Mouse (Mus musculus): ENCODE data around the gene Mtmr3. TPM values are rescaled to one million over a fixed set of nuclear protein-coding genes. Genes with fewer than 3 reads are reported as not detected.

Gene Mtmr3
- total and polyA plus RNA-seq, 3 experiments, result 26.4 to 81.4 (median 68.9) TPM

DNA sequence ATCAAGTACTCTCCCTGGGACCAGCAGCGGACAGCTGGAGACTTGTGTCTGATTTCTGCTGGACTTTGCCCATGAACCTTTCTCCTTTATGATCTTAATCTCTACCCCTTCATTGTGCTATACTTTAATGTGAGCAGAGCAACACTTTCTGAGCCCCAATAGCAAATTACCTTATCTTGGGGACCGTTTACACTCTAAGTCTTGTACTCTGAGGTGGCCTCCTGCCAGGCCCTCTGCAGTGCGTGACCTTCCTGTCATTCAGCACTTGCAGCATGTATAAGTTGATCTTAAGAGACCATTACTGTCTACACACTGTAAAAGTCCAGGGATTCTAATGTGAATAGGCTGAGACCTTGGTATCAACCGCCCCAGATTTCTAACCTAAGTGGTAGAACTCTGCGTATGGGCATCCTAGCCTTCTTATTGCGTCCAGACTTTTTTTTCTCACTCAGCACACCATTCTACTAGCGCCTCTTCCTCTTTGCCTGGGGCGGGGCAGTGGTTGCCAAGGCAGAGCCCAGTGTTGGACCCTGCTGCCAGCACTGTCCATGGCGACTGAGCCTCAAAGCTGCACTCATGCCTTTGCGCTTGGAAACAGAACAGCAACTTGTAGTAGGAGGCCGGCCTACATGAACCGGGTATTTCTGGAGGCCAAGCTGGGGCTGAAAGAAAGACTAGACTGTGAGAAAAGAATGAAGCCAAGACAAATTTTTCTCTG lies 142.0 kb downstream of the Mtmr3 start:
- no peak for ATAC-seq (ENCODE audit: extremely low read depth, insufficient number of reproducible peaks, low FRiP score, poor library complexity, severe bottlenecking)
- Histone ChIP-seq H3K27me3 (ENCODE audit: insufficient read depth, low read length) (peaks cover 40% of the 10 kb centered on the region), H3K4me1 (ENCODE audit: insufficient read depth, low read depth, low read length) (peaks cover 2% of the 10 kb centered on the region), H3K9me3 (replicated peaks) (no peaks in the 10 kb centered on the region), H3K4me3 (ENCODE audit: low read depth, low read length) (no peak overlapping the region), H3K36me3 (replicated peaks) (no peaks in the 10 kb centered on the region)
- no peak for DNase-seq (ENCODE audit: low spot score)
- TF ChIP-seq GATA2 (IDR thresholded peaks at IDR 0.05; ENCODE audit: borderline replicate concordance, low read depth, low read length) (no peak), POLR2AphosphoS5 (IDR thresholded peaks at IDR 0.05; ENCODE audit: insufficient replicate concordance, low read depth, low read length) (no peak), CTCF (IDR thresholded peaks at IDR 0.05; ENCODE audit: low read depth, low read length) (no peak), GATA1 (IDR thresholded peaks at IDR 0.05; ENCODE audit: borderline replicate concordance, low read length) (no peak), TAL1 (conservative IDR thresholded peaks at IDR 0.05; ENCODE audit: low read depth, low read length) (no peak)

DNA sequence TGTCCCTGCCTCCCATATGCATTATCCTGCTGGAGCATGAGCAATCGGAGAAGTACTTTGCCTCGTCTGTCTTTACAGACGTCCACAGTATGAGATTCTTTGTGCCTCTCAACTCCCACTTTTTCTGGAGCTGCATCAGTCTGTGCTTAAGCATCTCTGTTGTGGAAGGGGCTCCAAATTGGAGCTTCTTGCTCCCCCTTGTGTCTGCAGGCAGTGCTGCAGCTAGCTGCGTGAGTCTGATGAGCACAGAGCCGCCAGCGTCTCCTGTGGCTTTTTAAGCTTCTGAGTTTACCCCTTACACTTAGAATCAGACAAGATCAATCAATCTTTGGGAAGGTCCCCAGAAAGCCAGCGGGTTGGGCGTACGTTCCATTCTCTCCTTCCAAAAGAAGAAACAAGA lies 143.5 kb downstream of the Mtmr3 start:
- no peak overlapping the region for H3K4me3 ChIP-seq (ENCODE audit: low read depth, low read length)
- no peaks in the 10 kb centered on the region for H3K36me3 ChIP-seq (replicated peaks)
- DNase-seq (ENCODE audit: low spot score) (peak; percentile 55), ATAC-seq (ENCODE audit: extremely low read depth, insufficient number of reproducible peaks, low FRiP score, poor library complexity, severe bottlenecking) (no peak)
- peaks cover 40% of the 10 kb centered on the region for H3K27me3 ChIP-seq (ENCODE audit: insufficient read depth, low read length)
- no peaks in the 10 kb centered on the region for H3K9me3 ChIP-seq (replicated peaks)
- TF ChIP-seq GATA1 (IDR thresholded peaks at IDR 0.05; ENCODE audit: borderline replicate concordance, low read length) (no peak), GATA2 (IDR thresholded peaks at IDR 0.05; ENCODE audit: borderline replicate concordance, low read depth, low read length) (no peak), TAL1 (conservative IDR thresholded peaks at IDR 0.05; ENCODE audit: low read depth, low read length) (no peak), CTCF (IDR thresholded peaks at IDR 0.05; ENCODE audit: low read depth, low read length) (peak; percentile 70), POLR2AphosphoS5 (IDR thresholded peaks at IDR 0.05; ENCODE audit: insufficient replicate concordance, low read depth, low read length) (no peak)
- H3K4me1 ChIP-seq (ENCODE audit: insufficient read depth, low read depth, low read length), result peaks cover 5% of the 10 kb centered on the region

DNA sequence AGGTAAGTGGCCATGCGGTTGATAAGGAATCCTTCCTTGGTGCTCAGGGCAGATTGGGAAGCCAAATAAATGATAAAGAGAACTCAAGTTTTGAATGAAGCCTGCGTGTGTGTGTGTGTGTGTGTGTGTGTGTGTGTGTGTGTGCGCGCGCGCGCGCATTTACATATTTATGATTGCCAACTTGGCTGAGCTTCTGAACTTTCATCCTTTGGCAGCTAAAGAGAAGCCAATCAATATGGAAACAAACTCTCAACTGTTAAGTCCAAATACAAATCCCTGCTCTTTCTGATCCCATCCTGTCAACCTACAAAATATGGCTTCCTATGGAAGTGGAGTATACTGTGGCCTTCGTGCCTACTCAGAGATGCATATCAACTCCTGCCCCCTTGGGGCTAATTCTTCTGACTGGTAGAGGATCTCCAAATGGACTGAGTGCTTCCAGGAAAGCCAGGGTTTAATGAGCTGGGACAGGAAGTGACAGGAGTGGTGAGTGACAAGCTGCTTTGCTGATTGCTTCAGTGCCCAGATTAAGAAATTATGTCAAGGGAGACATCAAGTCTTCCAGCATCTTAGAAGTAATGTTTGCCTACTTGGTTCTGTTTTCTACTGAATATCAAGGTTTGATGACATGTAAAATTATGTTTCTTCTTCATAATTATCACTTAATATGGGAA lies 148.3 kb downstream of the Mtmr3 start:
- no peak for DNase-seq (ENCODE audit: low spot score)

DNA sequence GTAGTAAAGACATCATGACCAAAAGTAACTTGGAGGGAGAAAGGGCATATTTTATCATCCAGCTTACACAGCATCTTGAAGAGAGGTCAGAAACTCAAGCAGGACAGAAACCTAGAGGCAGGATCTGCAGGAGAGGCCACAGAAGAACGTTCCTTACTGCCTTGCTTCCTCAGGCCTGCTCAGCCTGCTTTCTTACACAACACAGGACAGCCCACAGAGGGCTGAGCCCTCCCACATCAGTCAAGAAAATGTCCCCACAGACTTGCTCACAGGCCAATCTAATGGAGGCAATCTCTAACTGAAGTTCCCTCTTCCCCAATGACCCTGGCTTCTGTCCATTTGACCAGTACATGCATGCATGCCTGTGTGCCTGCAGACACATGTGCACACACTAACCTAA lies 152.4 kb downstream of the Mtmr3 start:
- TF ChIP-seq TAL1 (conservative IDR thresholded peaks at IDR 0.05; ENCODE audit: low read depth, low read length) (no peak), GATA2 (IDR thresholded peaks at IDR 0.05; ENCODE audit: borderline replicate concordance, low read depth, low read length) (no peak), POLR2AphosphoS5 (IDR thresholded peaks at IDR 0.05; ENCODE audit: insufficient replicate concordance, low read depth, low read length) (no peak), GATA1 (IDR thresholded peaks at IDR 0.05; ENCODE audit: borderline replicate concordance, low read length) (no peak), CTCF (IDR thresholded peaks at IDR 0.05; ENCODE audit: low read depth, low read length) (no peak)
- peaks cover 16% of the 10 kb centered on the region for H3K27me3 ChIP-seq (ENCODE audit: insufficient read depth, low read length)
- DNase-seq (ENCODE audit: low spot score) (no peak), ATAC-seq (ENCODE audit: extremely low read depth, insufficient number of reproducible peaks, low FRiP score, poor library complexity, severe bottlenecking) (no peak)
- peaks cover 3% of the 10 kb centered on the region for H3K36me3 ChIP-seq (replicated peaks)
- H3K9me3 ChIP-seq (replicated peaks), result no peaks in the 10 kb centered on the region
- H3K4me3 ChIP-seq (ENCODE audit: low read depth, low read length), result no peak overlapping the region
- H3K4me1 ChIP-seq (ENCODE audit: insufficient read depth, low read depth, low read length), result peaks cover 18% of the 10 kb centered on the region

More for the DNA sequence above, 148.3 kb downstream of the Mtmr3 start:
- no peaks in the 10 kb centered on the region for H3K9me3 ChIP-seq (replicated peaks)
- no peak for ATAC-seq (ENCODE audit: extremely low read depth, insufficient number of reproducible peaks, low FRiP score, poor library complexity, severe bottlenecking)
- H3K27me3 ChIP-seq (ENCODE audit: insufficient read depth, low read length), result peaks cover 32% of the 10 kb centered on the region
- TF ChIP-seq CTCF (IDR thresholded peaks at IDR 0.05; ENCODE audit: low read depth, low read length) (no peak), TAL1 (conservative IDR thresholded peaks at IDR 0.05; ENCODE audit: low read depth, low read length) (no peak), POLR2AphosphoS5 (IDR thresholded peaks at IDR 0.05; ENCODE audit: insufficient replicate concordance, low read depth, low read length) (no peak), GATA2 (IDR thresholded peaks at IDR 0.05; ENCODE audit: borderline replicate concordance, low read depth, low read length) (no peak), GATA1 (IDR thresholded peaks at IDR 0.05; ENCODE audit: borderline replicate concordance, low read length) (no peak)
- H3K4me1 ChIP-seq (ENCODE audit: insufficient read depth, low read depth, low read length), result peaks cover 9% of the 10 kb centered on the region; the same call in 1 of the 2 replicates
- H3K36me3 ChIP-seq (replicated peaks), result no peaks in the 10 kb centered on the region
- H3K4me3 ChIP-seq (ENCODE audit: low read depth, low read length), result no peak overlapping the region

DNA sequence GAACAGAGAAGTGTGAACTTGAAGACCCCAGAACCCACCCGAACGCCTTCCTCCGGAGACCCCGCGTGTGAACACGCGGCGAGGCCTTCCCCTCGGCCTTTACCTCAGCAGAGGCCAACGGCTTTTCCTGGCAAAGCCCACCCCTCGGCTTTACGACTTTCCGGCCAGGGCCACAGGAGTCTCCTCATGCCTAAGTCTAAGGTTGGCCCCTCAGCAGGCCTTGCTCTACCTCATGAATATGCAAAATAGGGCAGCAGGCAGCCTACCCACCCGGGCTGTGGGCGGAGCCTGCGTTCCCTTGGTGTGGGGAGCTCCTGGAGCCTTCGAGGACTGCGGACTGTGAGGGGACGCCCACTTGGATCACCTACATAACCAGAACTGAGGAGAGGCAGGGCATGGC lies 153.7 kb downstream of the Mtmr3 start, which contains the start of gene Hormad2:
Gene Hormad2 (minus strand): TSS at position 128 of the 400 bp plus-strand sequence.
- H3K27me3 ChIP-seq (ENCODE audit: insufficient read depth, low read length), result peaks cover 13% of the 10 kb centered on the region
- H3K4me3 ChIP-seq (ENCODE audit: low read depth, low read length), result peak within 1 kb of the TSS; percentile 66
- no peak for TF ChIP-seq GATA1 (IDR thresholded peaks at IDR 0.05; ENCODE audit: borderline replicate concordance, low read length)
- TF ChIP-seq POLR2AphosphoS5 (IDR thresholded peaks at IDR 0.05; ENCODE audit: insufficient replicate concordance, low read depth, low read length), result no peak
- no peak for TF ChIP-seq CTCF (IDR thresholded peaks at IDR 0.05; ENCODE audit: low read depth, low read length)
- no peak for TF ChIP-seq TAL1 (conservative IDR thresholded peaks at IDR 0.05; ENCODE audit: low read depth, low read length)
- TF ChIP-seq GATA2 (IDR thresholded peaks at IDR 0.05; ENCODE audit: borderline replicate concordance, low read depth, low read length), result no peak
- peaks cover 17% of the 10 kb centered on the region for H3K4me1 ChIP-seq (ENCODE audit: insufficient read depth, low read depth, low read length)
- ATAC-seq (ENCODE audit: extremely low read depth, insufficient number of reproducible peaks, low FRiP score, poor library complexity, severe bottlenecking) (peak; percentile 87), DNase-seq (ENCODE audit: low spot score) (peak; percentile 75)
- peaks cover 6% of the 10 kb centered on the region for H3K36me3 ChIP-seq (replicated peaks)
- H3K9me3 ChIP-seq (replicated peaks), result no peaks in the 10 kb centered on the region

DNA sequence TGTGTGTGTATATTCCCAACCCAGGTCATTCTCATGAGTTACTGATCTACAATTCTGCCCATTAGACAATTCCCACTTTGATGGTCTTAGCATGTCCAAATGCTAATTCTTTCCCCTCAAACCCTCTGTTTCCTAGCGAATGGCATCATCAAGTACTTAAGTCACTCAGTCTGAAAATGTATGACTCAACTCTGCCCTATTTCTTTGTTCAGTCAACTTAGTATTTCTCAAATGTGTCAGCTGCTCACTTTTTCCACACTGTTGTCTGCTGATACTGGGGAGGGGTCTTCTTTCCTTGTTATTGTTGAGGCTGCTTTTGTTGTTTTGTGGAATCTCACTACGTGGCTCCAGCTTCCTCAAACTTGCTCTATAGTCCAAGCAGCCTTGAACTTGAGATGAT lies 156.5 kb downstream of the Mtmr3 start:
- Histone ChIP-seq H3K27me3 (ENCODE audit: insufficient read depth, low read length) (peaks cover 6% of the 10 kb centered on the region; the same call in 1 of the 2 replicates), H3K9me3 (replicated peaks) (no peaks in the 10 kb centered on the region), H3K4me1 (ENCODE audit: insufficient read depth, low read depth, low read length) (peaks cover 19% of the 10 kb centered on the region), H3K4me3 (ENCODE audit: low read depth, low read length) (no peak overlapping the region), H3K36me3 (replicated peaks) (peaks cover 20% of the 10 kb centered on the region)
- no peak for TF ChIP-seq GATA2 (IDR thresholded peaks at IDR 0.05; ENCODE audit: borderline replicate concordance, low read depth, low read length)
- DNase-seq (ENCODE audit: low spot score), result no peak
- ATAC-seq (ENCODE audit: extremely low read depth, insufficient number of reproducible peaks, low FRiP score, poor library complexity, severe bottlenecking), result no peak

Data from G1E (cell line).